18 mouse cellular contexts compared by ENCODE assay signal in the genomic region with DNA sequence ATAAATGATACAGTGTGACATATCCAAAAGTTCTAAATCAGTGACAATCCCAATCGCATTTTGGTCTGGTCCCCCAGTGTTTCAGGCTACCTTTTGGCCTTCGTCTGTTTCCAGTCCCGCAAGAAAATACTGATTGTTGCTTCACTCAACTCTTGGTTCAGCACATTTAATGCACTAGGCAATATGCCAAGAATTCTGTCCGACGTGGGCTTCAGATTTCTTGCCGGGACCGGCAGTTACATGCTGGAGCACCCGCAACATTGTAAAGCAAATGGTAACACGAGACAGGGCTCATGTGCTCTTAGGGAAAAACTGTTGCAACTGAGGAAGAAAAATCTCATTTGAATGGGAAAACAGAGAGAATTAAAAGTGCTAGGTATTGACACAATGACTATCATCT.
"Had no signal": no experiment of that assay in that cellular context is flagged by ENCODE, and none has a peak within 500 bp of the region (broad histone marks: within the 10 kb centered on the region; RNA-seq: fewer than 3 reads in every experiment).

No protein-coding gene starts in this region.

- H3K36me3 ChIP-seq: limb, embryonic 12.5 days; liver, embryonic 15.5 days; midbrain, embryonic 13.5 days; neural tube, embryonic 15.5 days had no signal

- DNase-seq: kidney, adult 8-10 months; kidney, postnatal 25 days; lung, adult 2 months; lung, postnatal 10 days; right cerebral cortex, adult 18-20 months; right cerebral cortex, postnatal 25 days; thymus, adult 18-20 months; thymus, postnatal 14 days had no signal

- H3K27ac ChIP-seq: limb, embryonic 12.5 days; liver, embryonic 15.5 days; macrophage; midbrain, embryonic 13.5 days; neural tube, embryonic 15.5 days; stomach, postnatal 0 days had no signal

- H3K9ac ChIP-seq: limb, embryonic 12.5 days; liver, embryonic 15.5 days; midbrain, embryonic 13.5 days; neural tube, embryonic 15.5 days had no signal

- H3K4me1 ChIP-seq: limb, embryonic 12.5 days; liver, embryonic 15.5 days; megakaryocyte, embryonic 14.5 days; midbrain, embryonic 13.5 days; neural tube, embryonic 15.5 days had no signal

- H3K27me3 ChIP-seq: limb, embryonic 12.5 days; liver, embryonic 15.5 days; megakaryocyte, embryonic 14.5 days; midbrain, embryonic 13.5 days; neural tube, embryonic 15.5 days had no signal

- ATAC-seq: intestine, postnatal 0 days; midbrain, embryonic 13.5 days had no signal

- H3K4me3 ChIP-seq: limb, embryonic 12.5 days; liver, embryonic 15.5 days; megakaryocyte, embryonic 14.5 days; midbrain, embryonic 13.5 days; myocyte; neural tube, embryonic 15.5 days had no signal

- H3K4me2 ChIP-seq: limb, embryonic 12.5 days; liver, embryonic 11.5 days; liver, embryonic 15.5 days; midbrain, embryonic 13.5 days; neural tube, embryonic 15.5 days had no signal

- H3K9me3 ChIP-seq: limb, embryonic 12.5 days; liver, embryonic 15.5 days; midbrain, embryonic 13.5 days; neural tube, embryonic 15.5 days had no signal
